Mouse (Mus musculus) midbrain, embryonic 15.5 days (tissue): Measurements from ENCODE around the gene Aldoart2. TPM values are rescaled to one million over a fixed set of nuclear protein-coding genes. Genes with fewer than 3 reads are reported as not detected.
A peak's percentile ranks its signal among the peaks of the same experiment; 100 is the strongest.
"Not testable (repeated sequence)": the region's sequence is repeated elsewhere in the genome, so short reads cannot be mapped to it uniquely, and the experiment has no call there.

Experiments
- ATAC-seq: fragments of 200-750 bp; cut with Nextera tagmentation; replicated peaks from 2 replicates; pipeline ENCODE4 v1.8.0; 2017; ENCODE audit warnings: moderate TSS enrichment
- H3K27ac ChIP-seq: fragments of 300-500 bp; sonication (generic); 2 replicates; pipeline ENCODE4 v1.5.1; 2015; ENCODE audit warnings: mild to moderate bottlenecking, inconsistent platforms
- H3K27me3 ChIP-seq: fragments of 300-500 bp; sonication (generic); replicated peaks from 2 replicates; pipeline ENCODE4 v1.6.1; 2015; ENCODE audit warnings: inconsistent platforms
- H3K36me3 ChIP-seq: fragments of 300-500 bp; sonication (generic); replicated peaks from 2 replicates; pipeline ENCODE4 v1.6.1; 2015; ENCODE audit warnings: inconsistent platforms
- H3K4me1 ChIP-seq: fragments of 300-500 bp; sonication (generic); 2 replicates; pipeline ENCODE4 v1.6.1; 2015; ENCODE audit warnings: inconsistent platforms
- H3K4me2 ChIP-seq: fragments of 300-500 bp; sonication (generic); 2 replicates; pipeline ENCODE4 v1.6.1; 2015; ENCODE audit warnings: inconsistent platforms, mild to moderate bottlenecking, moderate library complexity
- H3K4me3 ChIP-seq: fragments of 300-500 bp; sonication (generic); 2 replicates; pipeline ENCODE4 v1.5.1; 2015; ENCODE audit warnings: mild to moderate bottlenecking, inconsistent platforms
- H3K9ac ChIP-seq: fragments of 300-500 bp; sonication (generic); 2 replicates; pipeline ENCODE4 v1.6.1; 2015; ENCODE audit warnings: mild to moderate bottlenecking, inconsistent platforms
- H3K9me3 ChIP-seq: fragments of 300-500 bp; sonication (generic); 2 replicates; pipeline ENCODE4 v1.6.1; 2016; ENCODE audit warnings: inconsistent platforms
- WGBS: fragments of 180-500 bp; shearing (Covaris S2); methylation state at CpG from one replicate; pipeline ENCODE4 v1.1.7; 2015; ENCODE audit warnings: mixed read lengths; 5-methylcytosine and 5-hydroxymethylcytosine counted together
- polyA plus RNA-seq: library from polyadenylated mRNA; unstranded; fragments of >200 nt; fragmentation: Nextera tagmentation; extraction: Ambion mirVana; gene quantifications from 2 replicates; pipeline ENCODE4 v1.2.1, GENCODE M21; 2015

Aldoart2 gene
- polyA plus RNA-seq = not detected in 2 replicates

- Histone ChIP-seq H3K4me1 (peaks cover 4% of the 10 kb centered on the region; the same call in 1 of the 2 replicates), H3K4me2 (no peak within 1 kb of the TSS), H3K9ac (no peak within 1 kb of the TSS), H3K4me3 (no peak within 1 kb of the TSS), H3K27me3 (no peaks in the 10 kb centered on the region), H3K27ac (no peak within 1 kb of the TSS), H3K36me3 (no peaks in the 10 kb centered on the region), H3K9me3 (no peaks in the 10 kb centered on the region)
- no peak for ATAC-seq
- 96% methylated on average over 19 of the region's 19 CpGs for WGBS
Measured at GRCm38 (mm10) chr12:55565206-55565605, at the start of gene Aldoart2. Gene Aldoart2, plus strand, starts transcription at chr12:55565239.

- Histone ChIP-seq H3K36me3 (no peaks in the 10 kb centered on the region), H3K27ac (no peak overlapping the region), H3K27me3 (no peaks in the 10 kb centered on the region), H3K9me3 (no peaks in the 10 kb centered on the region), H3K9ac (no peak overlapping the region), H3K4me1 (no peaks in the 10 kb centered on the region), H3K4me2 (peak overlapping the region; percentile 13; the same call in 1 of the 2 replicates), H3K4me3 (no peak overlapping the region)
- 33% methylated on average over 15 of the region's 15 CpGs for WGBS
- ATAC-seq = peak; percentile 78
Measured at GRCm38 (mm10) chr12:55518061-55518738, 46.8 kb upstream of the Aldoart2 start.

- no peaks in the 10 kb centered on the region for H3K9me3 ChIP-seq
- H3K9ac ChIP-seq = no peak overlapping the region
- H3K27ac ChIP-seq = peak overlapping the region; percentile 28
- peaks cover 6% of the 10 kb centered on the region for H3K4me1 ChIP-seq
- H3K36me3 ChIP-seq = no peaks in the 10 kb centered on the region
- ATAC-seq = peak; percentile 80
- WGBS = 48% methylated on average over 15 of the region's 15 CpGs
- H3K4me2 ChIP-seq = peak overlapping the region; percentile 16; the same call in 1 of the 2 replicates
- H3K4me3 ChIP-seq = no peak overlapping the region
- H3K27me3 ChIP-seq = no peaks in the 10 kb centered on the region
Measured at GRCm38 (mm10) chr12:55526983-55527752, 37.9 kb upstream of the Aldoart2 start.

- no peaks in the 10 kb centered on the region for H3K36me3 ChIP-seq
- H3K27ac ChIP-seq = no peak overlapping the region
- ATAC-seq = peak; percentile 77
- H3K9ac ChIP-seq = no peak overlapping the region; the same call in 1 of the 2 replicates
- H3K4me1 ChIP-seq = peaks cover 16% of the 10 kb centered on the region
- 0 out of 2 replicates have a peak, but pooled peaks cover 3% of the 10 kb centered on the region for H3K27me3 ChIP-seq
- peak overlapping the region; percentile 42 for H3K4me2 ChIP-seq
- peak overlapping the region; percentile 13 for H3K4me3 ChIP-seq
- WGBS = 6% methylated on average over 14 of the region's 14 CpGs
- H3K9me3 ChIP-seq = no peaks in the 10 kb centered on the region
Measured at GRCm38 (mm10) chr12:55536537-55537135, 28.4 kb upstream of the Aldoart2 start.

GRCm38 (mm10) chr12:55537742-55538141 is 27.3 kb upstream of the Aldoart2 start:
- ATAC-seq = no peak
- H3K36me3 ChIP-seq = no peaks in the 10 kb centered on the region

GRCm38 (mm10) chr12:55538328-55538971 is 26.6 kb upstream of the Aldoart2 start:
- Histone ChIP-seq H3K36me3 (no peaks in the 10 kb centered on the region), H3K4me3 (no peak overlapping the region)
- WGBS = 88% methylated on average over 1 of the region's 1 CpGs

More at GRCm38 (mm10) chr12:55537742-55538141, 27.3 kb upstream of the Aldoart2 start:
- Histone ChIP-seq H3K4me3 (no peak overlapping the region), H3K27me3 (0 out of 2 replicates have a peak, but pooled peaks cover 3% of the 10 kb centered on the region), H3K4me2 (no peak overlapping the region), H3K27ac (no peak overlapping the region), H3K4me1 (peaks cover 16% of the 10 kb centered on the region), H3K9me3 (no peaks in the 10 kb centered on the region), H3K9ac (no peak overlapping the region)
- WGBS = 25% methylated on average over 7 of the region's 7 CpGs

GRCm38 (mm10) chr12:55539157-55539556 is 25.9 kb upstream of the Aldoart2 start:
- Histone ChIP-seq H3K27ac (no peak overlapping the region), H3K4me2 (no peak overlapping the region), H3K4me1 (peaks cover 16% of the 10 kb centered on the region), H3K36me3 (no peaks in the 10 kb centered on the region), H3K9me3 (no peaks in the 10 kb centered on the region), H3K4me3 (no peak overlapping the region), H3K9ac (no peak overlapping the region), H3K27me3 (0 out of 2 replicates have a peak, but pooled peaks cover 3% of the 10 kb centered on the region)
- ATAC-seq = no peak
- WGBS = 50% methylated on average over 8 of the region's 8 CpGs

More at GRCm38 (mm10) chr12:55538328-55538971, 26.6 kb upstream of the Aldoart2 start:
- ATAC-seq = peak; percentile 80
- Histone ChIP-seq H3K27ac (no peak overlapping the region), H3K4me2 (no peak overlapping the region), H3K4me1 (peaks cover 16% of the 10 kb centered on the region), H3K9me3 (no peaks in the 10 kb centered on the region), H3K27me3 (0 out of 2 replicates have a peak, but pooled peaks cover 3% of the 10 kb centered on the region), H3K9ac (no peak overlapping the region)

- not testable (repeated sequence) for H3K36me3 ChIP-seq, H3K4me1 ChIP-seq, H3K9me3 ChIP-seq, H3K27me3 ChIP-seq, ATAC-seq, H3K4me2 ChIP-seq, H3K27ac ChIP-seq, H3K4me3 ChIP-seq, H3K9ac ChIP-seq
- 82% methylated on average over 6 of the region's 6 CpGs for WGBS
Measured at GRCm38 (mm10) chr12:55554901-55555300, 10.1 kb upstream of the Aldoart2 start.

- no peak overlapping the region for H3K4me2 ChIP-seq
- peaks cover 4% of the 10 kb centered on the region; the same call in 1 of the 2 replicates for H3K4me1 ChIP-seq
- H3K36me3 ChIP-seq = no peaks in the 10 kb centered on the region
- H3K9ac ChIP-seq = no peak overlapping the region
- no peak overlapping the region for H3K27ac ChIP-seq
- H3K4me3 ChIP-seq = no peak overlapping the region
- ATAC-seq = no peak
- no peaks in the 10 kb centered on the region for H3K9me3 ChIP-seq
- WGBS = 53% methylated on average over 6 of the region's 6 CpGs
- H3K27me3 ChIP-seq = no peaks in the 10 kb centered on the region
Measured at GRCm38 (mm10) chr12:55557866-55558265, 7.2 kb upstream of the Aldoart2 start.

- no peak overlapping the region for H3K9ac ChIP-seq
- H3K27me3 ChIP-seq = no peaks in the 10 kb centered on the region
- no peak for ATAC-seq
- no peaks in the 10 kb centered on the region for H3K36me3 ChIP-seq
- no peak overlapping the region for H3K4me3 ChIP-seq
- peaks cover 4% of the 10 kb centered on the region; the same call in 1 of the 2 replicates for H3K4me1 ChIP-seq
- no peak overlapping the region for H3K4me2 ChIP-seq
- WGBS = 87% methylated on average over 12 of the region's 12 CpGs
- H3K9me3 ChIP-seq = no peaks in the 10 kb centered on the region
- H3K27ac ChIP-seq = no peak overlapping the region
Measured at GRCm38 (mm10) chr12:55559184-55559855, 5.7 kb upstream of the Aldoart2 start.

- H3K4me3 ChIP-seq = peak overlapping the region; percentile 23
- no peaks in the 10 kb centered on the region for H3K36me3 ChIP-seq
- ATAC-seq = no peak
- H3K27me3 ChIP-seq = no peaks in the 10 kb centered on the region
- H3K27ac ChIP-seq = no peak overlapping the region
- H3K4me2 ChIP-seq = peak overlapping the region; percentile 46
- peaks cover 4% of the 10 kb centered on the region; the same call in 1 of the 2 replicates for H3K4me1 ChIP-seq
- 8% methylated on average over 19 of the region's 19 CpGs for WGBS
- no peak overlapping the region for H3K9ac ChIP-seq
- no peaks in the 10 kb centered on the region for H3K9me3 ChIP-seq
Measured at GRCm38 (mm10) chr12:55560025-55560690, 4.9 kb upstream of the Aldoart2 start.
